Mouse (Mus musculus) monocyte, adult 59 days (primary cell): ENCODE results near the gene Lmna. TPM values are rescaled to one million over a fixed set of nuclear protein-coding genes. Genes with fewer than 3 reads are reported as not detected.

Source experiments
- total RNA-seq, 2 experiments: library from RNA; stranded (reverse); gene quantifications; one replicate each; pipeline ENCODE4 v1.2.4; 2023

Gene Lmna
- total RNA-seq: 10 to 100 TPM; 34.2 to 38.3 TPM

GRCm38 (mm10) chr3:88509692-88510420, at the start of gene Lmna:
Gene Lmna (minus strand): TSS chr3:88509956.

GRCm38 (mm10) chr3:88553525-88553879, 43.7 kb upstream of the Lmna start, which contains the start of gene Ubqln4:
Gene Ubqln4 (plus strand): TSS chr3:88553758.

GRCm38 (mm10) chr3:88552676-88553524, 43.1 kb upstream of the Lmna start, which contains the start of gene Lamtor2:
Gene Lamtor2 (minus strand): TSS chr3:88553074.

GRCm38 (mm10) chr3:88548180-88548917, 38.6 kb upstream of the Lmna start, which contains the start of gene Rab25:
Gene Rab25 (minus strand): TSS chr3:88548300.

GRCm38 (mm10) chr3:88532299-88532674, 22.5 kb upstream of the Lmna start, which contains the start of gene Mex3a:
Gene Mex3a (plus strand): TSS chr3:88532395.

GRCm38 (mm10) chr3:88460983-88461696, 48.6 kb downstream of the Lmna start, which contains the start of gene Sema4a:
Gene Sema4a (minus strand): TSS chr3:88461182.

Other genes with a start within 250 kb of the Lmna start
- gene Gm38392, start 222.7 kb downstream of the Lmna start, total RNA-seq: not detected
- gene Tsacc, start 213.0 kb downstream of the Lmna start, total RNA-seq: 1 to 10 TPM; 2.0 to 4.0 TPM
- 10 to 100 TPM; 84.3 to 89.1 TPM for gene Cct3, start 212.8 kb downstream of the Lmna start, total RNA-seq
- gene Glmp, start 184.9 kb downstream of the Lmna start, total RNA-seq: 100 to 1,000 TPM; 149 to 189 TPM
- gene Tmem79, start 173.8 kb downstream of the Lmna start, total RNA-seq: 1 to 10 TPM; 1.6 to 1.8 TPM
- 10 to 100 TPM; 50.9 to 65.4 TPM for gene Smg5, start 173.7 kb downstream of the Lmna start, total RNA-seq
- gene Paqr6, start 145.4 kb downstream of the Lmna start, total RNA-seq: 1 to 10 TPM in 1 of 2 experiments, under 1 TPM in 1; 0.52 to 1.2 TPM
- not detected for gene Bglap3, start 137.2 kb downstream of the Lmna start, total RNA-seq
- gene Bglap2, start 131.3 kb downstream of the Lmna start, total RNA-seq: not detected
- gene Bglap, start 125.5 kb downstream of the Lmna start, total RNA-seq: not detected
- 10 to 100 TPM; 16.0 to 24.7 TPM for gene Pmf1, start 99.6 kb downstream of the Lmna start, total RNA-seq
- gene Slc25a44, start 84.8 kb downstream of the Lmna start, total RNA-seq: 10 to 100 TPM; 19.8 to 20.4 TPM
- 100 to 1,000 TPM; 178 to 194 TPM for gene Sema4a, start 48.8 kb downstream of the Lmna start, total RNA-seq
- gene Mex3a, start 22.4 kb upstream of the Lmna start, total RNA-seq: under 1 TPM; 0.15 to 0.29 TPM
- not detected for gene Rab25, start 38.3 kb upstream of the Lmna start, total RNA-seq
- 10 to 100 TPM; 87.8 to 98.3 TPM for gene Lamtor2, start 43.1 kb upstream of the Lmna start, total RNA-seq
- gene Ubqln4, start 43.8 kb upstream of the Lmna start, total RNA-seq: 10 to 100 TPM; 28.1 to 31.2 TPM
- 100 to 1,000 TPM in 1 of 2 experiments, 10 to 100 TPM in 1; 97.9 to 109 TPM for gene Ssr2, start 65.9 kb upstream of the Lmna start, total RNA-seq
- gene Arhgef2, start 96.0 kb upstream of the Lmna start, total RNA-seq: 100 to 1,000 TPM; 325 to 357 TPM
- gene Rxfp4, start 143.2 kb upstream of the Lmna start, total RNA-seq: under 1 TPM in 1 of 2 experiments, not detected in 1; 0.52 TPM
- 10 to 100 TPM; 76.0 to 77.3 TPM for gene Khdc4, start 175.8 kb upstream of the Lmna start, total RNA-seq
- gene Rit1, start 206.9 kb upstream of the Lmna start, total RNA-seq: 10 to 100 TPM; 51.6 to 56.0 TPM